Mouse (Mus musculus): ENCODE data around the gene Gm49322.
A peak's percentile ranks its signal among the peaks of the same experiment; 100 is the strongest.

The Gm49322 gene

GRCm38 (mm10) chr10:80584045-80584488 is 21.8 kb upstream of the Gm49322 start:
- DNase-seq (ENCODE audit: low read depth), result no peak

- DNase-seq (ENCODE audit: low read depth), result no peak
Measured at GRCm38 (mm10) chr10:80584642-80585552, 20.9 kb upstream of the Gm49322 start.

DNA sequence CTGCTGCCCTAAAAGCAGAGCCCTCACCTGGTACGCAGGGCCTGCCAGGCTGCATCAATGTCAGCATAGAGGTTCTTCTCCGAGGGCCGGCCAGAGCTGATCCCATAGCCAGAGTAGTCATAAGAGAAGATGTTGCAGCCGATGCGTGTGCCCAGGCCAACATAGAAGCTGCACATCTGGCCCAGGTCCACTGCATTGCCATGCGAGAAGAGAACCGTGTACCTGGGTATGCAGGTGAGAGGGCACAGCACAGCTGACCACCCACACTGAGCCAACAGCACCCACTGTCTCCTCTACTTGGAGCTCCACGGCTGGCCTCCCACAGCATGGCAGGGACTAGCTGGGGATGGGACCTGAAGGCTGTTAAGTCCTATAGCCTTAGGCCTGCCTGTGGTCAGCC is 20.2 kb upstream of the Gm49322 start:
- no peak for DNase-seq (ENCODE audit: low read depth)

DNA sequence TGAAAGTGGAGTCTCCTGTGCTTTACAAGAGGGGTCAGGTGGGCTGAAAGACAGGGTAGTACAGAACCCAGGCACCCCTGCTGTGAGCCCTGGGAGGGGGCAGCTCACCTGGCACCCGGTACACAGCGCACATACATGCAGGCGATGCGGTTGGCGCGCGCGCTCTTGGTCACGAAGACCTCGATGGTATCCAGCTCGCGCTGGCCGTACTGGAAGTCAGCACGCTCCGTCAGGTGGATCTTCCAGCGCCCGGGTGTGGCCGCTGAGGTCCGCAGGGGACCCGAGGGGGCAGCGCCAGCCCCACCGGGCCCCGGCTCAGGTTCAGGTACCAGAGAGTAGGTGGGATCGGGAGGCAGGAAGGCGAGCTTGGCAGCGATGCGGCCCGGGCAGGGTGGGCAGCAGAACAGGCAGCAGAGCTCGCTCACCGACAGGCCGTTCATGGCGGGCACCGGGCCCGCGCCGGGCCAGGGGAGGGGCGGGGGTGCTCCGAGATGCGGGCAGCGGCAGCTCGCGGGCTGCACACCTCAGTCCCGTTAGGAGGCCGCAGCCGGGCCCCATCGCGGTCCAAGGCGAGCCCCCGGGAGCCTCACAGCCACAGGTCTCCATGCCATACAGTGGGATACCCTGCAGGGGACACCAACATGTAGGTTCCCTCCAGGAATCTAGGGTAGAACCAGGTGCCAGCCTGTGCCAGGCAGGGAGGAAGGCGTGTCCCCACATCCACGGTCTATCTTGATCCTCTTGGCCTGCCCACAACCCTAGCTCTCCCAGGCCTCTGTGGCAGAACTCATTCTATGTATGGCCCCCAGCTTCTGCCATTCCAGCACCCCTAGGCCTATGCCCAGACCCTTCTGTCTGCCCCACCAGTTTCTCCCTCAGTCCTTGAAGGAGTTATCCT is 19.2 kb upstream of the Gm49322 start:
- DNase-seq (ENCODE audit: low read depth), result no peak

- no peak for DNase-seq (ENCODE audit: low read depth)
Measured at GRCm38 (mm10) chr10:80587305-80587657, 18.5 kb upstream of the Gm49322 start.

DNA sequence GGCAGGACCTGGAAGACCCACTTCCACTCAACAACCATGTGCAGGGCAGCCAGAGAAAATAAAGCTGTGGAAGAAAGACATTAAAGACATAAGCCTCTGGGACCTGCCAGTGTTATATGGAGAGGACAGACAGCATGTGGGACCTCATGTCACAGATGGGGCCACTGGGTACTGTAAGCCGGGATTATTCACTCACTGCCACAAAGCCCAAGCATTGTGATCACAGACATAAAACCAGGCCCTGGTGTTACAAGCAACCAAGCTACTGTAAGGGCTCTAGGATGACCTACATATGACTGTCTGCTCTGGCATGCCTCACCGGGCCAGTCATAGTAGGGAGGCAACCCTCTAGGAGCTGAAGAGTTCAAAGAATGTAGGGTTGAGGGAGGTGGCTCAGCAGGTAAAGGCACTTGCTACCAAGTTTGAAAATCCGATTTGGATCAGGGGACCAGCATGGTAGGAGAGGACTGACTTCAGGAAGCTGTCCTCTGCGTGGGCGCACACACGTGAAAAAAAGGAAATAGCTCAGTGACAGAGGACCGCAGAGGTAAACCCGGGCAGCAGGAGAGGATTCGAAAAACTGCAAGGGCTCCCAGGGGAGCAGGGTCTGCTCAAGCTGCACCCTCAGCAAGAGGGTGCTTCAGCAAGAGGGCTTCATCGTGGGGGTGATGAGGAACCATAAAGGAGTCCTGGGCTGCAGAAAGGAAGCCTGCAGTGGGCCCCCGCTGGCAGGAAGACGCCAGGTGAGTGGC is 16.5 kb upstream of the Gm49322 start:
- no peak for DNase-seq (ENCODE audit: low read depth)

- peak; percentile 99 for DNase-seq (ENCODE audit: low read depth)
Measured at GRCm38 (mm10) chr10:80589879-80590854, 15.7 kb upstream of the Gm49322 start, which contains the start of gene Abhd17a. TSS of gene Abhd17a (minus strand) at chr10:80590341.

GRCm38 (mm10) chr10:80596318-80596717 is 9.5 kb upstream of the Gm49322 start:
- DNase-seq (ENCODE audit: low read depth), result no peak

DNA sequence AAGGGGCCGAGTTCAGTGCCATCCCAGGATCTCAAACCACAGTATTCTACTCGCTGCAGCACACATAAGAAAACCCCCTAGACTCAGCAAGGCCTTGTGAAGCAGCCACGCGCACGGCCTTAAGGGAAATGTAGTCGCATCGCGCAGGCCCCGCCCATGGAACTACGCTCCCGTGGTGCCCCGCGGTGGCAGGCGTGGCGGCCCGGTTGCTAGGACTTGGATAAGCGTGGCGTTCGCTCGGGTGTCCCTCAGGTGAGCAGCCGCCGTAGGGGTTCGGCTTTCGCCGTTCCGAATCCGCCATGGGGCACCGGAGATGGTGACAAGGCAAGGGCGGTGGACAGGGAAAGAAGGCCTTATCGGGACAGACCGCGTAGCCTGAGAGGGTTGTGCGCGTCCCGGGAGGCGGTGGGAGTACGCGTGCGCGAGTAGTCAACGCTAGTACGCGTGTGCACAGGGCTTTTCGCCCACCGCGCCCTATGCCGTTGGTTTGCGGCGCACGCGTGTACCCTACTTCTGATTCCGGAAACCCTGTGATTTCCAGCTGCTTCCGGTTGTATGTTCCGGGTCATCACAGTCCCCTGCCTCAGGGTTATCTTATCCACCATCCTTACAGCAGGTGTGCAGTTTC is 3.0 kb upstream of the Gm49322 start, which contains the start of the genes Scamp4 and Adat3:
TSS of gene Scamp4 (plus strand) at position 175 of the 628 bp plus-strand sequence.
TSS of gene Adat3 (plus strand) at position 183 of the 628 bp plus-strand sequence.
- peak; percentile 98 for DNase-seq (ENCODE audit: low read depth)

GRCm38 (mm10) chr10:80603364-80603763 is 2.5 kb upstream of the Gm49322 start:
- DNase-seq (ENCODE audit: low read depth), result no peak

DNA sequence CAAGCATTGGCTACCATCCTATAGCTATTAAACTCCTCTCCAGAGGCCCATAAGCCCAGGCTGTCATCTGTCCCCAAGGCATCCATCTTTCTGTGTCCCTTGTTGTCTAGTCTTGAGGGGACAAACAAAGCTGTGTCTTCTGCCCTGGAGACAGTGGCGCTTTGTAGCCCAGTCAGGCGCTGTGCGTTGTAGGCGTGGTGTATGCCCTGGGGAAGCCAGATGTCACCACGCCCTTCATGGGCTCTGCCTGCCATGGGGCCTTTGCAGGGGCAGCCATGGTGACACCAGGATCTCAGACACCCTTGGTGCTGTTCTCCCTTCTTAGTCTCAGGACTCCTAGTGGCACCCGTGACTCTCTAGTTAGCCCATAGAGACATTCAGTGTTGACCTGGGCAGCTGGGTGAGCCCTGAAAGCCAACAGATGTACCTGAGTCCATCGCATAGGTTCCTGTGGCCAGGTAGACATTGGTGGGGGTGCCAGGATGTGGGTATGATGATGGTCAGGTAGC is 1.8 kb upstream of the Gm49322 start:
- DNase-seq (ENCODE audit: low read depth), result no peak

DNA sequence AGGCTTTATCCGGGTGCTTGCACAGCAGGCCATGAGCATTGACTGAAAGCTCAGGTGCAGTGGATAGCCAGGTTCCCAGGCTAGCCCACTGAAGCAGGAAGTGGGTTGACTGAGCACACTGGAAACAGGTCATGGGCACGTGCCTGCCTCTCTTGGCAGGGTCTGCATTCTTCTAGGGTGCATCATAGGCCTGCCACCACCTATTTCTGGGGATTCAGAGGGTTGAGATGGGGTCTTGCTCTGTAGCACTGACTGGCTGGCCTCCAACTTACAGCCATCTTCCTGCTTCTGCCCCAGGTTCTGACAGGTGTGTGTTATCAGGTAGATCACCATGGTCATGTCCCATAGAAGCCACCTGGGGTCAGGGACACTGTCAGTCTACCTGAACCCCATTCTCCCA is 833 bp upstream of the Gm49322 start:
- DNase-seq (ENCODE audit: low read depth), result no peak

GRCm38 (mm10) chr10:80606306-80606705 is 485 bp downstream of the Gm49322 start:
- no peak for DNase-seq (ENCODE audit: low read depth)

DNA sequence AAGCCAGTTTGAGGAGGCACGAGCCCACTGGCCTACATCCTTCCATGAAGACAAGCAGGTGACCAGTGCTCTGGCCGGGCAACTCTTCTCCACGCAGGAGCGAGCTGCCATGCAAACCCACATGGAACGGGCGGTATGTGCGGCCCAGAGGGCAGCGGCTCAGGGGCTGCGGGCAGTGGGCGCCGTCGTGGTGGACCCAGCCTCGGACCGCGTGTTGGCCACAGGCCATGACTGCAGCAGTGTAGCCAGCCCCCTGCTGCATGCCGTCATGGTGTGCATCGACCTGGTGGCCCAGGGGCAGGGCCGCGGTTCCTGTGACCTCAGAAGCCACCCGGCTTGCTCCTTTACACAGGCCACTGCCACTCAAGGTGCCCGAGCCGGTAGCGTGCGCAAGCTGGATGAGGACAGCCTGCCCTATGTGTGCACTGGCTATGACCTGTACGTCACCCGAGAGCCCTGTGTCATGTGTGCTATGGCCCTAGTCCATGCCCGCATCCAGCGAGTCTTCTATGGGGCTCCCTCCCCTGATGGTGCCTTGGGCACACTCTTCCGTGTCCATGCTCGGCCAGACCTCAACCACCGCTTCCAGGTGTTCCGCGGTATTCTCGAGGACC is 1.0 kb downstream of the Gm49322 start:
- no peak for DNase-seq (ENCODE audit: low read depth)

DNA sequence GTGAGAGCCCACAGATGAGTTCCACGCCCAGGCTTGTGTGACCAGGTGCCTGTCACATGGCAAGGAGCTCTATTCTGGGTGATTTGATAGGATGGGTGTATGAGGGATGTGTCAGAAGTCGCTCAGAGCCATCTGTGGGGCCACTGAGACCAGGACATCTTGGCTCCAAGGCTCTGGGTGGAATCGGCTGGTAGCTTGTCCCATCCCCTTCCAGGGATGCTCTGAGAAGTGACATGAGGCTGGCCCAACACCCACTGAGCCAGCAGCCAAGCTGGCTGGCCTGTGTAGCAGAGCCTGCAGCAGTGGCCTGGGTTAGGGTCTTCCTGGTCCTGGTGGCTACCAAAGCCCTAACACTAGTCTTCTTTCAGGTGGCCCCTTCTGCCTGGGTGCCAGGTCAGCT is 2.6 kb downstream of the Gm49322 start:
- DNase-seq (ENCODE audit: low read depth), result no peak

- no peak for DNase-seq (ENCODE audit: low read depth)
Measured at GRCm38 (mm10) chr10:80609269-80609924, 3.6 kb downstream of the Gm49322 start.

DNA sequence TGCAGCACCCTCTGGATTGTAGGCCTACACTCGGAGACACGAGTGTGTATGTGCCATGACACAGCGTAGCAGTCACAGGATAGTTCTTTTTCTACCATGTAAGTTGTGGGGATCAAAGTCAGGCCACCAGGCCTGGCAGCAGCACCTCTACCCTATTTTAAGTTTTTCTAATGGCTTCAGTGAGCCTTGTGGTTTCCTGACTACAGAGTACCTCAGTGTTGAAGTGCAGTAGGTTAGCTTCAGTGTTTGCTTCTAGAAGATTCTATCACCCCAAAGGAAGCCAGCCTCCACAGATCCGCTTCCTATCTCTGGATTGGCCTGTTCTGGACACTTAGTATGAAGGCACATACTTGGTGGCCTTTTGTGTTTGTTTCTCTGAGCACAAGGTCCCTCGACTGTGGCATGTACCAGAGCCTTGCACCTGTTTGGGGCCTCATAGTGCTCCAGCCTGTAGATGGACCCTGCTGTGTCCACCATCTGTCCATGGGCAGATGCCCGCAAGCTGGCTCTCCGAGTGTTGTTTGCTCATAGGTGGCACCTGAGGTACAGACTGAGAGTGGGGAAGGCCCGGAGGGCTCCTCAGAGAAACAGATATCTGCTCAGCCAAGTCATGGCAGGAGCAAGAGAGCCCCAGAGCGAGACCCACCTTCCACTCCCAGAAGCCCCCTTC is 4.4 kb downstream of the Gm49322 start:
- DNase-seq (ENCODE audit: low read depth), result no peak

GRCm38 (mm10) chr10:80611024-80611423 is 5.2 kb downstream of the Gm49322 start:
- peak; percentile 73 for DNase-seq (ENCODE audit: low read depth)
